Mouse (Mus musculus) ES-E14 (cell line): ENCODE measurements at regions not wholly inside any gene's neighbourhood (a gene's known extent, or its start where the extent isn't known, plus 50 kb on each side); places are given as distances from the start of the nearest gene placed in this dataset.

ENCODE experiments used
- DNase-seq: peaks from one replicate; pipeline ENCODE4 v3.0.0-alpha.2; 2013; ENCODE audit warnings: low read depth, low spot score
- H3K27ac ChIP-seq: 2 replicates; pipeline ENCODE4 v1.5.1; 2012; ENCODE audit warnings: low read depth, mild to moderate bottlenecking, low read length, moderate library complexity, mixed read lengths; ENCODE audit not compliant: poor library complexity, insufficient read depth, severe bottlenecking
- H3K36me3 ChIP-seq: 2 replicates; pipeline ENCODE4 v1.6.1; 2012; ENCODE audit warnings: mild to moderate bottlenecking, low read length, moderate library complexity, mixed read lengths; ENCODE audit not compliant: control insufficient read depth, poor library complexity, insufficient read depth, severe bottlenecking
- H3K4me1 ChIP-seq, 2 experiments: fragments of 150-350 bp in 1 of 2; sonication (generic) in 1 of 2; 2 replicates each; pipeline ENCODE4 v1.6.1; 2012; ENCODE audit warnings: low read length in 2 of 2, mild to moderate bottlenecking in 1 of 2, mixed read lengths in 1 of 2; ENCODE audit not compliant: control insufficient read depth in 2 of 2, insufficient read depth in 2 of 2, poor library complexity in 1 of 2
- H3K4me3 ChIP-seq, 2 experiments: fragments of 150-350 bp in 1 of 2; sonication (generic) in 1 of 2; 2 replicates each; pipeline ENCODE4 v1.5.1; 2012; ENCODE audit warnings: low read length in 2 of 2, low read depth in 1 of 2, mild to moderate bottlenecking in 1 of 2, mixed read lengths in 1 of 2; ENCODE audit not compliant: insufficient read depth in 1 of 2, poor library complexity in 1 of 2, severe bottlenecking in 1 of 2
- H3K9ac ChIP-seq: 2 replicates; pipeline ENCODE4 v1.6.1; 2012; ENCODE audit warnings: low read depth, mild to moderate bottlenecking, low read length, mixed read lengths; ENCODE audit not compliant: poor library complexity, insufficient read depth, severe bottlenecking
- H3K9me3 ChIP-seq: fragments of 150-350 bp; sonication (generic); 2 replicates; pipeline ENCODE4 v1.6.1; 2012; ENCODE audit warnings: low read depth, mild to moderate bottlenecking, low read length; ENCODE audit not compliant: control insufficient read depth, insufficient read depth
- CHD2 ChIP-seq: IDR thresholded peaks from 2 replicates; pipeline ENCODE4 v1.6.1; 2014; ENCODE audit warnings: mild to moderate bottlenecking, low read depth, low read length, inconsistent platforms
- HCFC1 ChIP-seq: IDR thresholded peaks from 2 replicates; pipeline ENCODE4 v1.6.1; 2012; ENCODE audit warnings: low read length, inconsistent platforms, borderline replicate concordance; ENCODE audit not compliant: insufficient read depth
- MAFK ChIP-seq: IDR thresholded peaks from 2 replicates; pipeline ENCODE4 v1.6.1; 2014; ENCODE audit warnings: mild to moderate bottlenecking, low read depth, low read length, inconsistent platforms; ENCODE audit not compliant: insufficient read depth
- ZC3H11A ChIP-seq: IDR thresholded peaks from 2 replicates; pipeline ENCODE4 v1.6.1; 2012; ENCODE audit warnings: low read depth, mild to moderate bottlenecking, inconsistent platforms, low read length, borderline replicate concordance
- ZNF384 ChIP-seq: IDR thresholded peaks from 2 replicates; pipeline ENCODE4 v1.6.1; 2012; ENCODE audit warnings: low read depth, low read length, inconsistent platforms
- in situ Hi-C, 2 experiments: fragments of 600-800 bp; cut with MboI; formaldehyde crosslinking; loops; one replicate each; pipeline ENCODE4 v1.15.1; 2025; ENCODE audit warnings: low sequenced_read_pairs in 2 of 2, inconsistent platforms in 1 of 2; ENCODE audit not compliant: unreplicated experiment in 2 of 2

DNA sequence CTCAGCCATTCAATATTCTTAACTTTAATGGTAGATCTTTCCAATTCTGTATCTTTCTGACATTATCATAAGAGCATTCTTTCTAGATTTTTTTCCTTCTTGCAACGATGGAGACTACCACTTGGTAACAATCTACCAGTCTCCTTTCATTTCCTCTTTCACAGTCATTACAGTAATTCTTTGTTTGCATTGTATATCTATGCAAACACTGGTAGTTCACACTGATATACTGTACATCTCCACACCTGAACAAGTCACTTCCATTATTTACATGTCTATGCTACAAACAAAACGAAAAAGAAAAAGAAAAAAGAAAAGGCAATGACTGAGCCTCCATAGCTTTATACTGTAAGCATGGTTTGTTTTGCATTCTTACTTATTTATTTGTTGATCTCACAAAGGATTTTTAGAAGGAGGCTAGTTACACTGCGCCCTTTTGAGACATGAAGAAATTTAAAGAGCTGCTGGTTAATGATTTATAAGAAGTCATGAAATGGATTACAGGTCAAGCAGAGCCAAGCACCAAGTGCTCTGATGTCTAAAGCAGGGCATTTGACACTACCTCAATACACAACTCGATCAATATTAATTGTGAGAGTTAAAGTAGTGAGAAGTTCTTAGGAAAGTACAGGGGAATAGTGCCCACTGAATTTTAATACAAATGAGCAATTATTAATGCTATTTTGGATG, 56.5 kb upstream of the Dgkb start:
- no peak overlapping the region for H3K27ac ChIP-seq

More for the DNA sequence above, 56.5 kb upstream of the Dgkb start:
- no peaks in the 10 kb centered on the region for H3K9me3 ChIP-seq
- in situ Hi-C loops, result loop anchor here (25.0 kb wide), 1 partner anchor 351 kb away; no protein-coding TSS in a partner anchor
- H3K36me3 ChIP-seq, result no peaks in the 10 kb centered on the region
- no peak overlapping the region for H3K9ac ChIP-seq
- no peak for TF ChIP-seq MAFK
- no peak for TF ChIP-seq CHD2
- TF ChIP-seq ZC3H11A, result no peak
- no peak for TF ChIP-seq ZNF384
- TF ChIP-seq HCFC1, result no peak
- H3K4me3 ChIP-seq, result no peak overlapping the region
- no peak for DNase-seq
- H3K4me1 ChIP-seq, result no peaks in the 10 kb centered on the region
